Mouse (Mus musculus): ENCODE data around the gene Gm14434. TPM values are rescaled to one million over a fixed set of nuclear protein-coding genes. Genes with fewer than 3 reads are reported as not detected.
"Not testable (repeated sequence)": the region's sequence is repeated elsewhere in the genome, so short reads cannot be mapped to it uniquely, and the experiment has no call there.

Gene Gm14434
- total RNA-seq (2021) = under 1 TPM in 1 of 2 experiments, not detected in 1; 0.99 TPM
- long read RNA-seq, experiment 1 = 0 reads
- long read RNA-seq, experiment 2, partial matches to known transcripts = 0 of 5 reads
- long read RNA-seq, experiment 2, other reads (novel, unspliced or antisense) = 1 of 5 reads

GRCm38 (mm10) chr2:176486683-176487082, at the start of gene Gm14434:
TSS of gene Gm14434 (minus strand) at chr2:176486783.
- not testable (repeated sequence) for DNase-seq (ENCODE audit: low spot score in 2 of 2)

- DNase-seq (ENCODE audit: low spot score in 2 of 2) = not testable (repeated sequence)
Measured at GRCm38 (mm10) chr2:176520756-176521155, 34.2 kb upstream of the Gm14434 start, which contains the start of gene Zfp967. TSS of gene Zfp967 (plus strand) at chr2:176521056.

- DNase-seq (ENCODE audit: low spot score in 2 of 2) = not testable (repeated sequence)
Measured at GRCm38 (mm10) chr2:176423294-176423693, 63.3 kb downstream of the Gm14434 start, which contains the start of gene Gm14435. TSS of gene Gm14435 (plus strand) at chr2:176423594.

Other genes with a start within 250 kb of the Gm14434 start
- not detected for gene Gm11009, start 167.3 kb downstream of the Gm14434 start, total RNA-seq (2021)
- gene Gm14435, start 63.2 kb downstream of the Gm14434 start, total RNA-seq (2021) = 10 to 100 TPM; 11.7 to 16.7 TPM
- gene Zfp967, start 34.3 kb upstream of the Gm14434 start, total RNA-seq (2021) = not detected
- gene Gm14308, start 149.6 kb upstream of the Gm14434 start, total RNA-seq (2021) = 1 to 10 TPM; 2.8 to 3.2 TPM
- 10 to 100 TPM; 11.1 to 13.1 TPM for gene Zfp973, start 183.7 kb upstream of the Gm14434 start, total RNA-seq (2021)
- gene Gm14305, start 221.5 kb upstream of the Gm14434 start, total RNA-seq (2021) = 10 to 100 TPM; 11.1 to 11.6 TPM

Data from adrenal gland, adult 18-20 months (tissue).